Mouse (Mus musculus): ENCODE data around the gene Cecr2. TPM values are rescaled to one million over a fixed set of nuclear protein-coding genes. Genes with fewer than 3 reads are reported as not detected.
"Not testable (repeated sequence)": the region's sequence is repeated elsewhere in the genome, so short reads cannot be mapped to it uniquely, and the experiment has no call there.

Cecr2 gene
- polyA plus RNA-seq, 1 experiment from 2014 or later: 6.4 TPM

- ATAC-seq (ENCODE audit: insufficient number of reproducible peaks, insufficient read depth, low FRiP score, low TSS enrichment): no peak
- Histone ChIP-seq H3K9ac (no peak overlapping the region), H3K4me1 (no peaks in the 10 kb centered on the region; the same call in 1 of the 2 replicates), H3K27ac (no peak overlapping the region), H3K4me3 (no peak overlapping the region), H3K36me3 (no peaks in the 10 kb centered on the region), H3K4me2 (replicated peaks) (no peak overlapping the region), H3K27me3 (no peaks in the 10 kb centered on the region), H3K9me3 (no peaks in the 10 kb centered on the region)
- 49% methylated on average over 23 of the region's 23 CpGs for WGBS
Observed at GRCm38 (mm10) chr6:120644346-120645299, 21.5 kb upstream of the Cecr2 start.

GRCm38 (mm10) chr6:120647246-120648028 is 18.7 kb upstream of the Cecr2 start:
- not testable (repeated sequence) for H3K9me3 ChIP-seq; H3K36me3 ChIP-seq; H3K4me3 ChIP-seq; H3K27ac ChIP-seq; H3K4me1 ChIP-seq; H3K9ac ChIP-seq; H3K27me3 ChIP-seq; ATAC-seq (ENCODE audit: insufficient number of reproducible peaks, insufficient read depth, low FRiP score, low TSS enrichment); H3K4me2 ChIP-seq (replicated peaks)
- 92% methylated on average over 3 of the region's 4 CpGs for WGBS

GRCm38 (mm10) chr6:120648205-120648604 is 18.0 kb upstream of the Cecr2 start:
- no peak overlapping the region for H3K4me3 ChIP-seq
- H3K36me3 ChIP-seq: no peaks in the 10 kb centered on the region
- no peaks in the 10 kb centered on the region for H3K27me3 ChIP-seq
- H3K4me2 ChIP-seq (replicated peaks): no peak overlapping the region
- H3K9ac ChIP-seq: no peak overlapping the region
- 75% methylated on average over 5 of the region's 5 CpGs for WGBS
- no peak for ATAC-seq (ENCODE audit: insufficient number of reproducible peaks, insufficient read depth, low FRiP score, low TSS enrichment)
- no peaks in the 10 kb centered on the region for H3K9me3 ChIP-seq
- no peak overlapping the region for H3K27ac ChIP-seq
- no peaks in the 10 kb centered on the region; the same call in 1 of the 2 replicates for H3K4me1 ChIP-seq

- Histone ChIP-seq H3K4me3 (no peak overlapping the region), H3K27ac (no peak overlapping the region), H3K4me2 (replicated peaks) (no peak overlapping the region), H3K36me3 (no peaks in the 10 kb centered on the region), H3K27me3 (no peaks in the 10 kb centered on the region), H3K4me1 (no peaks in the 10 kb centered on the region), H3K9me3 (no peaks in the 10 kb centered on the region), H3K9ac (no peak overlapping the region)
- WGBS: 50% methylated on average over 7 of the region's 7 CpGs
- ATAC-seq (ENCODE audit: insufficient number of reproducible peaks, insufficient read depth, low FRiP score, low TSS enrichment): no peak
Observed at GRCm38 (mm10) chr6:120652666-120653065, 13.5 kb upstream of the Cecr2 start.

- Histone ChIP-seq H3K4me3 (no peak overlapping the region), H3K4me2 (replicated peaks) (no peak overlapping the region), H3K4me1 (no peaks in the 10 kb centered on the region), H3K36me3 (no peaks in the 10 kb centered on the region), H3K9me3 (no peaks in the 10 kb centered on the region), H3K27ac (no peak overlapping the region), H3K27me3 (no peaks in the 10 kb centered on the region), H3K9ac (no peak overlapping the region)
- WGBS: 79% methylated on average over 3 of the region's 3 CpGs
- no peak for ATAC-seq (ENCODE audit: insufficient number of reproducible peaks, insufficient read depth, low FRiP score, low TSS enrichment)
Observed at GRCm38 (mm10) chr6:120655702-120656101, 10.5 kb upstream of the Cecr2 start.

GRCm38 (mm10) chr6:120658848-120659247 is 7.3 kb upstream of the Cecr2 start:
- Histone ChIP-seq H3K4me1 (no peaks in the 10 kb centered on the region), H3K4me2 (replicated peaks) (no peak overlapping the region), H3K9me3 (no peaks in the 10 kb centered on the region), H3K36me3 (no peaks in the 10 kb centered on the region), H3K27ac (no peak overlapping the region), H3K9ac (no peak overlapping the region), H3K27me3 (no peaks in the 10 kb centered on the region), H3K4me3 (no peak overlapping the region)
- WGBS: 66% methylated on average over 7 of the region's 7 CpGs
- no peak for ATAC-seq (ENCODE audit: insufficient number of reproducible peaks, insufficient read depth, low FRiP score, low TSS enrichment)

- under 1% methylated on average over 21 of the region's 21 CpGs for WGBS
- Histone ChIP-seq H3K4me1 (peaks cover 6% of the 10 kb centered on the region; the same call in 1 of the 2 replicates), H3K27ac (peak overlapping the region; percentile 98), H3K9ac (peak overlapping the region; percentile 40; the same call in 1 of the 2 replicates), H3K36me3 (no peaks in the 10 kb centered on the region), H3K9me3 (no peaks in the 10 kb centered on the region), H3K4me2 (replicated peaks) (peak overlapping the region; percentile 95), H3K27me3 (no peaks in the 10 kb centered on the region), H3K4me3 (peak overlapping the region; percentile 79)
- peak; percentile 77 for ATAC-seq (ENCODE audit: insufficient number of reproducible peaks, insufficient read depth, low FRiP score, low TSS enrichment)
Observed at GRCm38 (mm10) chr6:120665415-120665815, 754 bp upstream of the Cecr2 start.

- Histone ChIP-seq H3K4me1 (peaks cover 6% of the 10 kb centered on the region; the same call in 1 of the 2 replicates), H3K27ac (peak overlapping the region; percentile 98), H3K4me3 (peak overlapping the region; percentile 79), H3K9me3 (no peaks in the 10 kb centered on the region), H3K9ac (peak overlapping the region; percentile 85), H3K36me3 (no peaks in the 10 kb centered on the region), H3K27me3 (no peaks in the 10 kb centered on the region), H3K4me2 (replicated peaks) (peak overlapping the region; percentile 95)
- WGBS: under 1% methylated on average over 78 of the region's 87 CpGs
- peak; percentile 22; the same call in 1 of the 2 replicates for ATAC-seq (ENCODE audit: insufficient number of reproducible peaks, insufficient read depth, low FRiP score, low TSS enrichment)
Observed at GRCm38 (mm10) chr6:120666761-120667421, 722 bp downstream of the Cecr2 start.

- Histone ChIP-seq H3K36me3 (no peaks in the 10 kb centered on the region), H3K4me2 (replicated peaks) (peak overlapping the region; percentile 95), H3K9ac (peak overlapping the region; percentile 85), H3K27me3 (no peaks in the 10 kb centered on the region), H3K9me3 (no peaks in the 10 kb centered on the region), H3K27ac (peak overlapping the region; percentile 98; the same call in 1 of the 2 replicates), H3K4me3 (peak overlapping the region; percentile 79), H3K4me1 (peaks cover 6% of the 10 kb centered on the region; the same call in 1 of the 2 replicates)
- no peak for ATAC-seq (ENCODE audit: insufficient number of reproducible peaks, insufficient read depth, low FRiP score, low TSS enrichment)
- WGBS: 0% methylated on average over 7 of the region's 7 CpGs
Observed at GRCm38 (mm10) chr6:120667422-120667781, 1.2 kb downstream of the Cecr2 start.

GRCm38 (mm10) chr6:120667911-120668310 is 1.7 kb downstream of the Cecr2 start:
- H3K9me3 ChIP-seq: no peaks in the 10 kb centered on the region
- peak overlapping the region; percentile 95 for H3K4me2 ChIP-seq (replicated peaks)
- no peaks in the 10 kb centered on the region for H3K27me3 ChIP-seq
- ATAC-seq (ENCODE audit: insufficient number of reproducible peaks, insufficient read depth, low FRiP score, low TSS enrichment): no peak
- H3K4me3 ChIP-seq: peak overlapping the region; percentile 79
- peaks cover 6% of the 10 kb centered on the region; the same call in 1 of the 2 replicates for H3K4me1 ChIP-seq
- H3K36me3 ChIP-seq: no peaks in the 10 kb centered on the region
- H3K27ac ChIP-seq: no peak overlapping the region
- WGBS: 14% methylated on average over 7 of the region's 7 CpGs
- H3K9ac ChIP-seq: no peak overlapping the region

GRCm38 (mm10) chr6:120674121-120674520 is 8.0 kb downstream of the Cecr2 start:
- H3K9me3 ChIP-seq: no peaks in the 10 kb centered on the region
- no peak for ATAC-seq (ENCODE audit: insufficient number of reproducible peaks, insufficient read depth, low FRiP score, low TSS enrichment)
- no peak overlapping the region for H3K4me2 ChIP-seq (replicated peaks)
- H3K4me1 ChIP-seq: no peaks in the 10 kb centered on the region
- no peak overlapping the region for H3K27ac ChIP-seq
- no peak overlapping the region for H3K9ac ChIP-seq
- H3K27me3 ChIP-seq: no peaks in the 10 kb centered on the region
- no peaks in the 10 kb centered on the region for H3K36me3 ChIP-seq
- 66% methylated on average over 5 of the region's 5 CpGs for WGBS
- no peak overlapping the region for H3K4me3 ChIP-seq
